Mouse (Mus musculus) MEL (cell line): ENCODE data around the gene Suclg2. TPM values are rescaled to one million over a fixed set of nuclear protein-coding genes. Genes with fewer than 3 reads are reported as not detected.

Experiments used
- DNase-seq: peaks from one replicate; pipeline ENCODE4 v3.0.0; 2011; ENCODE audit warnings: low read depth, low spot score
- H3K27ac ChIP-seq: 2 replicates; pipeline ENCODE4 v1.5.1; 2012; ENCODE audit warnings: low read depth, mild to moderate bottlenecking, control low read depth, low read length, moderate library complexity; ENCODE audit not compliant: control insufficient read depth
- H3K27me3 ChIP-seq, 2 experiments: fragments of 150-350 bp in 1 of 2; sonication (generic) in 1 of 2; 2 replicates each; pipeline ENCODE4 v1.6.1; 2012; ENCODE audit warnings: low read length in 2 of 2, mild to moderate bottlenecking in 2 of 2, improper control_type of control experiment in 1 of 2, moderate library complexity in 1 of 2; ENCODE audit not compliant: insufficient read depth in 2 of 2, control insufficient read depth in 1 of 2
- H3K36me3 ChIP-seq, 2 experiments: 2 replicates each; pipeline ENCODE4 v1.6.1; 2012 to 2014; ENCODE audit warnings: low read length in 2 of 2, improper control_type of control experiment in 1 of 2, inconsistent platforms in 1 of 2, mild to moderate bottlenecking in 1 of 2; ENCODE audit not compliant: insufficient read depth in 2 of 2, control insufficient read depth in 1 of 2
- H3K4me1 ChIP-seq, 2 experiments: fragments of 150-350 bp in 1 of 2; sonication (generic) in 1 of 2; 2 replicates each; pipeline ENCODE4 v1.6.1; 2012; ENCODE audit warnings: low read length in 2 of 2, improper control_type of control experiment in 1 of 2, mild to moderate bottlenecking in 1 of 2; ENCODE audit not compliant: insufficient read depth in 2 of 2, control insufficient read depth in 1 of 2
- H3K4me3 ChIP-seq, 2 experiments: fragments of 150-350 bp in 1 of 2; sonication (generic) in 1 of 2; 2 replicates each; pipeline ENCODE4 v1.5.1; 2012; ENCODE audit warnings: low read depth in 2 of 2, low read length in 2 of 2, mild to moderate bottlenecking in 2 of 2, moderate library complexity in 2 of 2, control low read depth in 1 of 2, improper control_type of control experiment in 1 of 2; ENCODE audit not compliant: control insufficient read depth in 1 of 2, insufficient read depth in 1 of 2
- H3K79me2 ChIP-seq: 2 replicates; pipeline ENCODE4 v1.6.1; 2012; ENCODE audit warnings: mild to moderate bottlenecking, low read length, moderate library complexity; ENCODE audit not compliant: control insufficient read depth, poor library complexity, insufficient read depth
- H3K9ac ChIP-seq: 2 replicates; pipeline ENCODE4 v1.6.1; 2012; ENCODE audit warnings: low read depth, mild to moderate bottlenecking, control low read depth, low read length, moderate library complexity; ENCODE audit not compliant: control insufficient read depth, poor library complexity, severe bottlenecking
- H3K9me3 ChIP-seq: fragments of 150-350 bp; sonication (generic); replicated peaks from 2 replicates; pipeline ENCODE4 v1.6.1; 2012; ENCODE audit warnings: mild to moderate bottlenecking, low read length, improper control_type of control experiment, moderate library complexity; ENCODE audit not compliant: insufficient read depth
- BHLHE40 ChIP-seq: IDR thresholded peaks from 2 replicates; pipeline ENCODE4 v1.6.1; 2012; ENCODE audit warnings: low read depth, mild to moderate bottlenecking, inconsistent platforms, low read length, improper control_type of control experiment, borderline replicate concordance
- CHD1 ChIP-seq: IDR thresholded peaks from 2 replicates; pipeline ENCODE4 v1.6.1; 2012; ENCODE audit warnings: low read depth, mild to moderate bottlenecking, inconsistent platforms, low read length, improper control_type of control experiment
- CHD2 ChIP-seq: IDR thresholded peaks from 2 replicates; pipeline ENCODE4 v1.6.1; 2011; ENCODE audit warnings: low read length, improper control_type of control experiment
- CTCF ChIP-seq, 3 experiments: IDR thresholded peaks in 2 of 3; conservative IDR thresholded peaks in 1 of 3; 2 replicates each; pipeline ENCODE4 v1.5.1; 2011 to 2012; ENCODE audit warnings: low read length in 3 of 3, low read depth in 2 of 3, mild to moderate bottlenecking in 2 of 3, improper control_type of control experiment in 1 of 3, inconsistent platforms in 1 of 3, mixed read lengths in 1 of 3, moderate library complexity in 1 of 3; ENCODE audit not compliant: control insufficient read depth in 1 of 3, insufficient read depth in 1 of 3, poor library complexity in 1 of 3, severe bottlenecking in 1 of 3
- E2F4 ChIP-seq: IDR thresholded peaks from 2 replicates; pipeline ENCODE4 v1.6.1; 2011; ENCODE audit warnings: low read depth, low read length, improper control_type of control experiment, borderline replicate concordance
- ELF1 ChIP-seq: IDR thresholded peaks from 2 replicates; pipeline ENCODE4 v1.6.1; 2014; ENCODE audit warnings: low read depth, mild to moderate bottlenecking, inconsistent platforms, low read length, improper control_type of control experiment, moderate library complexity
- EP300 ChIP-seq, 2 experiments: IDR thresholded peaks; 2 replicates each; pipeline ENCODE4 v1.6.1; 2011; ENCODE audit warnings: improper control_type of control experiment in 2 of 2, low read length in 2 of 2, low read depth in 1 of 2, mild to moderate bottlenecking in 1 of 2
- ETS1 ChIP-seq: IDR thresholded peaks from 2 replicates; pipeline ENCODE4 v1.6.1; 2012; ENCODE audit warnings: low read depth, mild to moderate bottlenecking, inconsistent platforms, low read length, improper control_type of control experiment, moderate library complexity
- GABPA ChIP-seq: IDR thresholded peaks from 2 replicates; pipeline ENCODE4 v1.6.1; 2012; ENCODE audit warnings: low read depth, mild to moderate bottlenecking, inconsistent platforms, low read length, improper control_type of control experiment, moderate library complexity
- GATA1 ChIP-seq: IDR thresholded peaks from 2 replicates; pipeline ENCODE4 v1.6.1; 2011; ENCODE audit warnings: low read depth, low read length, improper control_type of control experiment
- KAT2A ChIP-seq: conservative IDR thresholded peaks from 2 replicates; pipeline ENCODE4 v1.6.1; 2012; ENCODE audit warnings: low read depth, low read length, improper control_type of control experiment, inconsistent platforms
- MAFK ChIP-seq: IDR thresholded peaks from 2 replicates; pipeline ENCODE4 v1.6.1; 2011; ENCODE audit warnings: low read depth, mild to moderate bottlenecking, low read length, improper control_type of control experiment, borderline replicate concordance
- MAX ChIP-seq: IDR thresholded peaks from 2 replicates; pipeline ENCODE4 v1.6.1; 2011; ENCODE audit warnings: low read length, improper control_type of control experiment
- MAZ ChIP-seq: IDR thresholded peaks from 2 replicates; pipeline ENCODE4 v1.6.1; 2012; ENCODE audit warnings: low read depth, mild to moderate bottlenecking, inconsistent platforms, low read length, improper control_type of control experiment
- MEF2A ChIP-seq: IDR thresholded peaks from 2 replicates; pipeline ENCODE4 v1.6.1; 2014; ENCODE audit warnings: low read depth, mild to moderate bottlenecking, inconsistent platforms, low read length, improper control_type of control experiment; ENCODE audit not compliant: poor library complexity, insufficient replicate concordance, severe bottlenecking; ENCODE audit errors: extremely low read depth
- MXI1 ChIP-seq: IDR thresholded peaks from 2 replicates; pipeline ENCODE4 v1.6.1; 2011; ENCODE audit warnings: mild to moderate bottlenecking, low read depth, low read length, improper control_type of control experiment
- NELFE ChIP-seq: IDR thresholded peaks from 2 replicates; pipeline ENCODE4 v1.6.1; 2011; ENCODE audit warnings: low read depth, low read length, improper control_type of control experiment
- POLR2AphosphoS2 ChIP-seq: IDR thresholded peaks from 2 replicates; pipeline ENCODE4 v1.6.1; 2011; ENCODE audit warnings: low read length, improper control_type of control experiment
- POLR2AphosphoS5 ChIP-seq: IDR thresholded peaks from 2 replicates; pipeline ENCODE4 v1.6.1; 2012; ENCODE audit warnings: low read depth, borderline replicate concordance, mild to moderate bottlenecking, inconsistent platforms, low read length, moderate library complexity, mixed read lengths
- RAD21 ChIP-seq: IDR thresholded peaks from 2 replicates; pipeline ENCODE4 v1.6.1; 2011; ENCODE audit warnings: mild to moderate bottlenecking, low read depth, low read length, improper control_type of control experiment
- SIN3A ChIP-seq: IDR thresholded peaks from 2 replicates; pipeline ENCODE4 v1.6.1; 2012; ENCODE audit warnings: low read length, improper control_type of control experiment, inconsistent platforms
- SMC3 ChIP-seq: IDR thresholded peaks from 2 replicates; pipeline ENCODE4 v1.6.1; 2011; ENCODE audit warnings: low read depth, low read length, improper control_type of control experiment
- TAL1 ChIP-seq: IDR thresholded peaks from 2 replicates; pipeline ENCODE4 v1.6.1; 2012; ENCODE audit warnings: mild to moderate bottlenecking, inconsistent platforms, low read length, moderate library complexity, mixed read lengths
- TCF12 ChIP-seq: IDR thresholded peaks from 2 replicates; pipeline ENCODE4 v1.6.1; 2014; ENCODE audit warnings: low read depth, mild to moderate bottlenecking, inconsistent platforms, low read length, improper control_type of control experiment, moderate library complexity
- UBTF ChIP-seq: IDR thresholded peaks from 2 replicates; pipeline ENCODE4 v1.6.1; 2012; ENCODE audit warnings: low read depth, mild to moderate bottlenecking, inconsistent platforms, low read length, improper control_type of control experiment, moderate library complexity, borderline replicate concordance; ENCODE audit not compliant: insufficient read depth
- USF1 ChIP-seq: IDR thresholded peaks from 2 replicates; pipeline ENCODE4 v1.6.1; 2014; ENCODE audit warnings: low read depth, mild to moderate bottlenecking, inconsistent platforms, low read length, improper control_type of control experiment, moderate library complexity
- USF2 ChIP-seq, 2 experiments: IDR thresholded peaks; 2 replicates each; pipeline ENCODE4 v1.6.1; 2011 to 2012; ENCODE audit warnings: improper control_type of control experiment in 2 of 2, low read length in 2 of 2, borderline replicate concordance in 1 of 2, inconsistent platforms in 1 of 2, low read depth in 1 of 2, mild to moderate bottlenecking in 1 of 2; ENCODE audit not compliant: insufficient read depth in 1 of 2
- ZKSCAN1 ChIP-seq: IDR thresholded peaks from 2 replicates; pipeline ENCODE4 v1.6.1; 2012; ENCODE audit warnings: low read depth, mild to moderate bottlenecking, inconsistent platforms, low read length, improper control_type of control experiment, moderate library complexity
- ZMIZ1 ChIP-seq: IDR thresholded peaks from 2 replicates; pipeline ENCODE4 v1.6.1; 2012; ENCODE audit warnings: low read depth, mild to moderate bottlenecking, inconsistent platforms, low read length, improper control_type of control experiment, moderate library complexity
- ZNF384 ChIP-seq: IDR thresholded peaks from 2 replicates; pipeline ENCODE4 v1.6.1; 2012; ENCODE audit warnings: low read depth, mild to moderate bottlenecking, inconsistent platforms, low read length, improper control_type of control experiment
- polyA plus RNA-seq, 2 experiments: library from polyadenylated mRNA; stranded (reverse) in 1 of 2; unstranded in 1 of 2; fragments of >175 nt in 1 of 2; fragments of >200 nt in 1 of 2; gene quantifications; 2 replicates each; pipeline versions ENCODE4 v1.2.1 to v1.2.4; 2012; ENCODE audit warnings: low replicate concordance in 2 of 2, low read depth in 1 of 2; ENCODE audit not compliant: insufficient read length in 2 of 2, insufficient read depth in 1 of 2, missing spikeins in 1 of 2
- total RNA-seq: library from RNA; depleted of rRNA; stranded (reverse); fragments of 300-350 nt; gene quantifications from 2 replicates; pipeline ENCODE4 v1.2.3, GENCODE M21; 2012

Gene Suclg2
- total and polyA plus RNA-seq, 3 experiments = 40.0 to 46.5 TPM; not detected in 1

- TF ChIP-seq MAX = no peak
- no peak for TF ChIP-seq ZKSCAN1
- no peak for TF ChIP-seq GABPA
- no peak for TF ChIP-seq SMC3
- no peak for TF ChIP-seq GATA1
- no peak for TF ChIP-seq SIN3A
- TF ChIP-seq EP300 (IDR thresholded peaks at IDR 0.05; ENCODE audit: low read depth in 1 of 2, low read length in 2 of 2) = no peak
- no peak for TF ChIP-seq KAT2A
- no peak for TF ChIP-seq ELF1
- no peak for TF ChIP-seq UBTF
- TF ChIP-seq ETS1 = no peak
- no peak for TF ChIP-seq CHD1
- TF ChIP-seq NELFE = no peak
- TF ChIP-seq USF1 = no peak
- no peak for TF ChIP-seq E2F4
- TF ChIP-seq MXI1 = no peak
- no peak for TF ChIP-seq TAL1
- no peak for TF ChIP-seq MEF2A
- no peak for TF ChIP-seq MAZ
- no peak for TF ChIP-seq CHD2
These were observed 124.4 kb downstream of the Suclg2 start for GRCm38 (mm10) chr6:95594239-95594638.

GRCm38 (mm10) chr6:95592396-95592795 lies 126.2 kb downstream of the Suclg2 start:
- H3K27ac ChIP-seq = no peak overlapping the region
- no peaks in the 10 kb centered on the region for H3K4me1 ChIP-seq
- H3K9ac ChIP-seq = no peak overlapping the region
- TF ChIP-seq CTCF (IDR thresholded peaks at IDR 0.05 in 2 of 3, conservative IDR thresholded peaks at IDR 0.05 in 1 of 3; ENCODE audit: control insufficient read depth in 1 of 3, insufficient read depth in 1 of 3, low read depth in 2 of 3, low read length in 3 of 3, poor library complexity in 1 of 3, severe bottlenecking in 1 of 3) = no peak
- no peak for TF ChIP-seq MXI1
- TF ChIP-seq TCF12 = no peak
- TF ChIP-seq TAL1 = no peak
- TF ChIP-seq ZMIZ1 = no peak
- TF ChIP-seq POLR2AphosphoS2 = no peak
- TF ChIP-seq BHLHE40 = no peak
- no peak for TF ChIP-seq E2F4
- no peak for TF ChIP-seq EP300 (IDR thresholded peaks at IDR 0.05; ENCODE audit: low read depth in 1 of 2, low read length in 2 of 2)
- no peak for TF ChIP-seq MAFK
- TF ChIP-seq RAD21 = no peak
- TF ChIP-seq UBTF = no peak
- TF ChIP-seq CHD1 = no peak
- TF ChIP-seq ZNF384 = no peak
- TF ChIP-seq USF2 (IDR thresholded peaks at IDR 0.05; ENCODE audit: borderline replicate concordance in 1 of 2, insufficient read depth in 1 of 2, low read depth in 1 of 2, low read length in 2 of 2) = no peak
- TF ChIP-seq USF1 = no peak
- no peak for TF ChIP-seq KAT2A
- TF ChIP-seq POLR2AphosphoS5 = no peak
- peaks cover 0 to 7% of the 10 kb centered on the region in 2 experiments; a peak in 2 of 4 replicates for H3K36me3 ChIP-seq
- no peak overlapping the region for H3K4me3 ChIP-seq
- no peaks in the 10 kb centered on the region for H3K79me2 ChIP-seq
- H3K27me3 ChIP-seq = no peaks in the 10 kb centered on the region
- no peak for DNase-seq
- H3K9me3 ChIP-seq = no peaks in the 10 kb centered on the region

More at GRCm38 (mm10) chr6:95594239-95594638, 124.4 kb downstream of the Suclg2 start:
- no peak overlapping the region for H3K9ac ChIP-seq
- H3K9me3 ChIP-seq = no peaks in the 10 kb centered on the region
- no peaks in the 10 kb centered on the region for H3K79me2 ChIP-seq
- no peak overlapping the region for H3K27ac ChIP-seq
- no peaks in the 10 kb centered on the region for H3K4me1 ChIP-seq
- peaks cover 0 to 4% of the 10 kb centered on the region in 2 experiments; a peak in 2 of 4 replicates for H3K36me3 ChIP-seq
- no peak overlapping the region for H3K4me3 ChIP-seq
- no peak for DNase-seq
- no peaks in the 10 kb centered on the region for H3K27me3 ChIP-seq
